Mouse (Mus musculus) limb, embryonic 14.5 days (tissue): ENCODE data around the gene Lingo4. TPM values are rescaled to one million over a fixed set of nuclear protein-coding genes. Genes with fewer than 3 reads are reported as not detected.

Experiments used
- ATAC-seq: fragments of 200-750 bp; cut with Nextera tagmentation; 2 replicates; pipeline ENCODE4 v1.8.0; 2017; ENCODE audit warnings: low read depth, moderate number of reproducible peaks, moderate TSS enrichment; ENCODE audit not compliant: low FRiP score
- DNase-seq: peaks from one replicate; pipeline ENCODE4 v3.0.0-alpha.2; 2015; ENCODE audit warnings: low spot score
- H3K27ac ChIP-seq: fragments of 300-500 bp; sonication (generic); replicated peaks from 2 replicates; pipeline ENCODE4 v1.5.1; 2014; ENCODE audit warnings: low read depth, mild to moderate bottlenecking, low read length, moderate library complexity, mixed read lengths
- H3K27me3 ChIP-seq: fragments of 300-500 bp; sonication (generic); 2 replicates; pipeline ENCODE4 v1.6.1; 2014; ENCODE audit warnings: low read length, mixed read lengths; ENCODE audit not compliant: control insufficient read depth, insufficient read depth
- H3K36me3 ChIP-seq: fragments of 300-500 bp; sonication (generic); 2 replicates; pipeline ENCODE4 v1.6.1; 2014; ENCODE audit warnings: mild to moderate bottlenecking, low read length, moderate library complexity, mixed read lengths; ENCODE audit not compliant: control insufficient read depth, insufficient read depth
- H3K4me1 ChIP-seq: fragments of 300-500 bp; sonication (generic); 2 replicates; pipeline ENCODE4 v1.6.1; 2014; ENCODE audit warnings: antibody characterized with exemption, low read length, mixed read lengths; ENCODE audit not compliant: control insufficient read depth, insufficient read depth
- H3K4me2 ChIP-seq: fragments of 300-500 bp; sonication (generic); replicated peaks from 2 replicates; pipeline ENCODE4 v1.6.1; 2014; ENCODE audit warnings: low read depth, mild to moderate bottlenecking, low read length, moderate library complexity; ENCODE audit not compliant: severe bottlenecking
- H3K4me3 ChIP-seq: fragments of 300-500 bp; sonication (generic); replicated peaks from 2 replicates; pipeline ENCODE4 v1.5.1; 2014; ENCODE audit warnings: low read length
- H3K9ac ChIP-seq: fragments of 300-500 bp; sonication (generic); 2 replicates; pipeline ENCODE4 v1.6.1; 2014; ENCODE audit warnings: mild to moderate bottlenecking, low read depth, low read length, moderate library complexity; ENCODE audit not compliant: severe bottlenecking
- H3K9me3 ChIP-seq: fragments of 300-500 bp; sonication (generic); 2 replicates; pipeline ENCODE4 v1.6.1; 2016; ENCODE audit warnings: low read length; ENCODE audit not compliant: control insufficient read depth
- POLR2A ChIP-seq: fragments of 200-500 bp; IDR thresholded peaks from 2 replicates; pipeline ENCODE4 v1.8.0; 2012; ENCODE audit warnings: inconsistent platforms, mild to moderate bottlenecking, moderate library complexity, borderline replicate concordance; ENCODE audit not compliant: insufficient read depth, insufficient read length; ENCODE audit errors: extremely low read depth
- WGBS: fragments of 180-500 bp; shearing (Covaris S2); extraction: QIAGEN DNeasy Blood & Tissue Kit; methylation state at CpG from one replicate; pipeline ENCODE4 v1.1.7; 2014; 5-methylcytosine and 5-hydroxymethylcytosine counted together
- polyA plus RNA-seq, 2 experiments: library from polyadenylated mRNA; depleted of rRNA in 1 of 2; stranded (reverse) in 1 of 2; unstranded in 1 of 2; fragments of >200 nt; fragmentation: Nextera tagmentation in 1 of 2; extraction: Ambion mirVana in 1 of 2; gene quantifications; 2 replicates each; pipeline versions ENCODE4 v1.2.1 to v1.2.3; 2012 to 2014

Lingo4 gene
- polyA plus RNA-seq (2012; rRNA removed) (0.06 and 0.08 TPM in 2 replicates), polyA plus RNA-seq (2014; fragmentation: Nextera tagmentation; extraction: Ambion mirVana) (not detected in 2 replicates)

DNA sequence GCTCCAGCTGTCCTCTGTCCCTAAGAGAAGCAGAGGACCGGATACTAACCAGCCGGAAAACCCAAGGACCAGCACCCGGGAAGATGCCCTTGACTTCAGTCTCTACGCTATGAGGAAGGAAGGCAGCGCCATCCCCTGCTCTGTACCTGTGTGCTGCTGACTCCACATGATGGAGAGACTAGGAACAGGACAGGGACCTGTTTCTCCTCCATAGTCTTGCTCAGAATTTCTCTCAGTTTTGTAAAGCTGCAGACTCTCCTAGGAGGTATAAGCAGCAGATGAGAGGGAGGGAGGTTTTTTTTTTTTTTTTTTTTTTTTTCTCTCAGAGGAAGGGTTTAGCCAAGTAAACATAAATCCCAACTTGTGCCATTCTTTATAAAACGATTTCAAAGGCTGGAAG, at the start of gene Lingo4:
Lingo4 (plus strand) TSS at position 301 of the 400 bp plus-strand sequence.
- ATAC-seq = no peak
- Histone ChIP-seq H3K36me3 (no peaks in the 10 kb centered on the region), H3K27ac (no peak within 1 kb of the TSS), H3K9ac (peak within 1 kb of the TSS; percentile 40; the same call in 1 of the 2 replicates), H3K4me1 (no peaks in the 10 kb centered on the region), H3K27me3 (peaks cover 43% of the 10 kb centered on the region), H3K9me3 (no peaks in the 10 kb centered on the region), H3K4me2 (peak within 1 kb of the TSS; percentile 46), H3K4me3 (peak within 1 kb of the TSS; percentile 21)
- TF ChIP-seq POLR2A = no peak
- no peak for DNase-seq
- 60% methylated on average over 6 of the region's 6 CpGs for WGBS

DNA sequence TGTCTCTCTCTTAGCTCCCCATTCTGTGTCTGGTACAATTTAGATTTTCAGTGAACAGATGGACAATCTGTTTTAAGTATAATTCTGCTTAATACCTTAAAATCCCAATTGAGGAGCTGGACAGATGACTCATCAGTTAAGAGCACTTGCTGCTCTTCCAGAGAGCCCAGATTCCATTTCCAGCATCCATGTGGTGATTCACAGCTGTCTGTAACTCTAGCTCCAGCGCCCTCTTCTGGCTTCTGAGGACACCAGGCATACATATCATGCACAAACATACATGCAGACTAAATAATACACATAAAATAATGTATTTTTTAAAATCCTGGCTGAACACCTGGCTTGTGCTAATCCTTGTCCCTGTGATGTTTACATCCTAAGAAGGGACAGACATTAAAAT, 37.5 kb upstream of the Lingo4 start:
- H3K36me3 ChIP-seq = 0 out of 2 replicates have a peak, but pooled peaks cover 2% of the 10 kb centered on the region
- H3K27ac ChIP-seq = no peak overlapping the region
- TF ChIP-seq POLR2A = no peak
- H3K4me3 ChIP-seq = no peak overlapping the region
- no peak overlapping the region for H3K9ac ChIP-seq
- no peak overlapping the region for H3K4me2 ChIP-seq
- H3K4me1 ChIP-seq = no peaks in the 10 kb centered on the region; the same call in 1 of the 2 replicates
- peaks cover 21% of the 10 kb centered on the region; the same call in 1 of the 2 replicates for H3K27me3 ChIP-seq
- 0% methylated on average over 1 of the region's 1 CpGs for WGBS
- ATAC-seq = no peak
- H3K9me3 ChIP-seq = no peaks in the 10 kb centered on the region
- DNase-seq = peak; percentile 36

DNA sequence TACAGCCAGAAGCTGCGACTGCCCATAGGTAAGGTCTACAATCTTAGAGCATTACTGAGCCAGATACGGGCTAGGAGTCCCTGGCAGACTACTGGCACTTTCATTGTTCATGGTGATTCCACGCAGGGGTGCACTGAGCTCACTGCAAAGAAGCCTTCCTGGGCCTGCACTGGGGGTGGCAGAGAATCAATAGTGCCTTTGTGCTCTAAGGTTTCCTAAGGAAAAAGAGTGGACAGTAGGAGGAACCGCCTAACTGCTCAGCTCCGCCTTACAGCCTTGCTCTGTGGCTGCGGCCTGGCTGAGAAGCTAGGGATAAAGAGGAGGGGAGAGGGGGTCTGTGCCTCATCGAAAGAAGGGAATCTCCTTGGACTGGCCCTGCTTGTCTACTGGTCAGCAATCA, 36.2 kb upstream of the Lingo4 start, which contains the start of gene C2cd4d:
C2cd4d (plus strand) TSS at position 301 of the 400 bp plus-strand sequence.
- peaks cover 24% of the 10 kb centered on the region; the same call in 1 of the 2 replicates for H3K27me3 ChIP-seq
- 0 out of 2 replicates have a peak, but pooled peaks cover 2% of the 10 kb centered on the region for H3K36me3 ChIP-seq
- H3K9ac ChIP-seq = peak within 1 kb of the TSS; percentile 88
- DNase-seq = no peak
- H3K27ac ChIP-seq = no peak within 1 kb of the TSS
- peak within 1 kb of the TSS; percentile 94 for H3K4me2 ChIP-seq
- ATAC-seq = no peak
- H3K4me3 ChIP-seq = peak within 1 kb of the TSS; percentile 61
- H3K9me3 ChIP-seq = no peaks in the 10 kb centered on the region
- 54% methylated on average over 7 of the region's 7 CpGs for WGBS
- no peak for TF ChIP-seq POLR2A
- H3K4me1 ChIP-seq = no peaks in the 10 kb centered on the region; the same call in 1 of the 2 replicates

DNA sequence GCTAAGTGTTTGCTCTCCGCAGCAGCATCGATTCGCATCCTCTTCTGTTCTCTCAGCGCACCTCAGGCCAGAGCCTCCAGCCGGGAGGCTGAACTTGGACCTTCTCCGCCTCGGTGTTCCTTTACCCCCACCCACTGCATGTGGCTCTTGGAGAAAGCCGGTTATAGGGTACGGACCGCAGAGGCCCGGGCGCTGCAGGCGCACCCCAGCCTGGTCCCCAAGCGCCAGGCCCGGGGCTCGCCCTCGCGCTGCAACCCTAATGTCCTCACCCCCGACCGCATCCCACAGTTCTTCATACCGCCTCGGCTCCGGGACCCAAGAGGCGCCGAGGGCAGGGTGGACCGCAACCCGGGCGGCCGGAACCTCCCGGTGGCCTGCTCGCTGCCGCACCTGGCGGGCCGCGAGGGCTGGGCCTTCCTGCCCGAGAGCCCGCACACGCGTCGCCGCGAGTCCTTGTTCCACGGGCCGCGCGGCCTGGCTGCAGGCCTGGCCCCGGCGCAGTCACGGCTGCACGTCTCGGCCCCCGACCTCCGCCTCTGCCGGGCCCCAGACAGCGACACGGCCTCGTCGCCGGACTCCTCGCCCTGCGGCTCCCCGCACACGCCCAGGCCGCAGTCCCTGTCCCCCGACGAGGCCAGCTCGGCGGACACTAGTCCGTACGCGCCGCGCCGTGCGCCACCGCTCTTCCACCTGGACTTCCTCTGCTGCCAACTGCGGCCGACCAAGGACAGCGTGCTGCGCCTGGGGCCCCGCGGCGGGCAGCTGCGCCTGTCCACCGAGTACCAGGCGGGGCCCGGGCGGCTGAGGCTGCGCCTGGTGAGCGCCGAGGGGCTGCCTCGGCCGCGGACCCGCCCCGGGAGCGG, 34.8 kb upstream of the Lingo4 start:
- H3K27me3 ChIP-seq = peaks cover 24% of the 10 kb centered on the region; the same call in 1 of the 2 replicates
- H3K36me3 ChIP-seq = 0 out of 2 replicates have a peak, but pooled peaks cover 2% of the 10 kb centered on the region
- H3K4me2 ChIP-seq = peak overlapping the region; percentile 94
- DNase-seq (peak; percentile 20), ATAC-seq (peak; percentile 72)
- H3K4me1 ChIP-seq = no peaks in the 10 kb centered on the region; the same call in 1 of the 2 replicates
- 0 out of 2 replicates have a peak overlapping the region, but pooled peaks have one; percentile 52 for H3K27ac ChIP-seq
- H3K9ac ChIP-seq = peak overlapping the region; percentile 88
- peak overlapping the region; percentile 61 for H3K4me3 ChIP-seq
- no peak for TF ChIP-seq POLR2A
- H3K9me3 ChIP-seq = no peaks in the 10 kb centered on the region
- WGBS = 12% methylated on average over 47 of the region's 97 CpGs

DNA sequence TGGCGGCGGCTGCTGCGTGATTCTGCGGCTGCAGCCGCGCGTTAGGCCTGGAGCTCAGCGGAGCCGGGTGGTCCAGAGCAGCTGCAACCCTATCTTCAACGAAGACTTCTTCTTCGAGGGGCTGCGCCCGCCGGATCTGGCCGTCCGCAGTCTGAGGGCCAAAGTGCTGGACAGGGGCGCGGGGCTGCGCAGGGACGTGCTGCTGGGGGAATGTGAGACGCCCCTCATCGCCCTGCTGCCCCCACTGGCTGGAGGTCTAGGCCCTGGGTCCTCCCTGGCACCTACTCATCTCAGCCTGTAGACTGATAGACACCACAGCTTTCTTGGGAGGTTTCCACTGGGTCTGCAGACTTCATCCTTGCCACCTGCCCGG, 34.2 kb upstream of the Lingo4 start:
- Histone ChIP-seq H3K4me3 (peak overlapping the region; percentile 61), H3K4me1 (no peaks in the 10 kb centered on the region; the same call in 1 of the 2 replicates), H3K36me3 (0 out of 2 replicates have a peak, but pooled peaks cover 2% of the 10 kb centered on the region), H3K9ac (peak overlapping the region; percentile 88), H3K9me3 (no peaks in the 10 kb centered on the region), H3K27me3 (peaks cover 24% of the 10 kb centered on the region; the same call in 1 of the 2 replicates), H3K27ac (0 out of 2 replicates have a peak overlapping the region, but pooled peaks have one; percentile 52), H3K4me2 (peak overlapping the region; percentile 94)
- WGBS = 5% methylated on average over 17 of the region's 23 CpGs
- DNase-seq (no peak), ATAC-seq (no peak; the same call in 1 of the 2 replicates)
- no peak for TF ChIP-seq POLR2A
